Mouse (Mus musculus): ENCODE results near the gene Grin2c. TPM values are rescaled to one million over a fixed set of nuclear protein-coding genes. Genes with fewer than 3 reads are reported as not detected.

Grin2c gene
- total RNA-seq, 4 experiments from 2014 or later = 2.2 to 32.8 (median 13.6) TPM

Small RNAs within 50 kb of the gene (microRNA-seq; reads per million reads assigned to microRNA genes)
- 0 reads per million in 2 experiments for gene Gm25837

Other genes with a start within 250 kb of the Grin2c start
- not detected for gene Cd300ld4, start 240.2 kb downstream of the Grin2c start, total RNA-seq (2022)
- 10 to 100 TPM in 1 of 4 experiments, 1 to 10 TPM in 3; 3.2 to 11.2 (median 4.5) TPM for gene Cd300ld5, start 229.5 kb downstream of the Grin2c start, total RNA-seq (2022)
- gene Cd300ld3, start 218.8 kb downstream of the Grin2c start, total RNA-seq (2022) = 10 to 100 TPM in 3 of 4 experiments, 1 to 10 TPM in 1; 9.5 to 18.1 (median 12.1) TPM
- gene Cd300e, start 205.1 kb downstream of the Grin2c start, total RNA-seq (2022) = under 1 TPM; 0.62 to 0.91 (median 0.64) TPM
- 1 to 10 TPM in 3 of 4 experiments, under 1 TPM in 1; 0.58 to 1.8 (median 1.4) TPM for gene Rab37, start 175.8 kb downstream of the Grin2c start, total RNA-seq (2022)
- 1 to 10 TPM in 3 of 4 experiments, under 1 TPM in 1; 0.95 to 1.9 (median 1.4) TPM for gene Cd300lf, start 133.3 kb downstream of the Grin2c start, total RNA-seq (2022)
- 10 to 100 TPM; 21.0 to 25.6 (median 22.2) TPM for gene Slc9a3r1, start 103.9 kb downstream of the Grin2c start, total RNA-seq (2022)
- gene Tmem104, start 79.8 kb downstream of the Grin2c start, total RNA-seq (2022) = 10 to 100 TPM; 24.8 to 34.0 (median 27.3) TPM
- 10 to 100 TPM; 29.0 to 32.1 (median 30.3) TPM for gene Nat9, start 79.4 kb downstream of the Grin2c start, total RNA-seq (2022)
- 1,000 to 10,000 TPM; 1,501 to 2,268 (median 1,689) TPM for gene Fdxr, start 9.8 kb upstream of the Grin2c start, total RNA-seq (2022)
- 100 to 1,000 TPM in 2 of 4 experiments, 10 to 100 TPM in 2; 43.3 to 117 (median 82.2) TPM for gene Fads6, start 30.4 kb upstream of the Grin2c start, total RNA-seq (2022)
- not detected for gene Otop2, start 39.9 kb upstream of the Grin2c start, total RNA-seq (2022)
- 1 to 10 TPM in 2 of 4 experiments, under 1 TPM in 2; 0.52 to 2.3 (median 1.1) TPM for gene Ush1g, start 54.8 kb upstream of the Grin2c start, total RNA-seq (2022)
- gene Otop3, start 67.5 kb upstream of the Grin2c start, total RNA-seq (2022) = not detected
- gene Hid1, start 100.5 kb upstream of the Grin2c start, total RNA-seq (2022) = 10 to 100 TPM; 17.7 to 46.8 (median 42.6) TPM
- 100 to 1,000 TPM in 1 of 4 experiments, 10 to 100 TPM in 3; 60.6 to 118 (median 71.9) TPM for gene Cdr2l, start 114.7 kb upstream of the Grin2c start, total RNA-seq (2022)
- 100 to 1,000 TPM; 157 to 179 (median 160) TPM for gene Mrpl58, start 136.5 kb upstream of the Grin2c start, total RNA-seq (2022)
- 100 to 1,000 TPM; 440 to 566 (median 519) TPM for gene Atp5h, start 152.7 kb upstream of the Grin2c start, total RNA-seq (2022)
- 10 to 100 TPM; 53.5 to 97.0 (median 65.5) TPM for gene Kctd2, start 152.9 kb upstream of the Grin2c start, total RNA-seq (2022)
- not detected for gene Trim80, start 173.3 kb upstream of the Grin2c start, total RNA-seq (2022)
- gene Slc16a5, start 195.2 kb upstream of the Grin2c start, total RNA-seq (2022) = under 1 TPM in 1 of 4 experiments, not detected in 3; 0.21 TPM
- gene Armc7, start 208.4 kb upstream of the Grin2c start, total RNA-seq (2022) = 10 to 100 TPM in 3 of 4 experiments, 1 to 10 TPM in 1; 8.6 to 11.7 (median 11.2) TPM
- gene Nt5c, start 224.6 kb upstream of the Grin2c start, total RNA-seq (2022) = 100 to 1,000 TPM; 119 to 222 (median 142) TPM
- gene Jpt1, start 247.1 kb upstream of the Grin2c start, total RNA-seq (2022) = 100 to 1,000 TPM in 1 of 4 experiments, 10 to 100 TPM in 3; 86.2 to 109 (median 94.4) TPM